ENCODE assay signal across 8 mouse cellular contexts in genomic region chr9:14175041-14175881, GRCm38 (mm10).
DNase-seq lines count a peak whose midpoint lies in the region; ATAC-seq and TF ChIP-seq lines count a peak whose summit lies in the region.

No protein-coding gene starts in this region.

- H3K4me3 ChIP-seq in liver, postnatal 0 days (ENCODE audit: low read depth, low read length), result no peak overlapping the region
- H3K4me3 ChIP-seq in liver, embryonic 12.5 days, result no peak overlapping the region
- H3K4me3 ChIP-seq in bone marrow, adult 2 months (replicated peaks; ENCODE audit: control insufficient read depth, low read depth, low read length), result no peak overlapping the region
- H3K4me3 ChIP-seq in forebrain, embryonic 10.5 days, result no peak overlapping the region
- no peak overlapping the region for H3K4me3 ChIP-seq in hindbrain, embryonic 13.5 days
- no peak overlapping the region for H3K4me3 ChIP-seq in neural tube, embryonic 12.5 days

- no peak overlapping the region for H3K9ac ChIP-seq in liver, postnatal 0 days (replicated peaks)
- no peak overlapping the region for H3K9ac ChIP-seq in liver, embryonic 12.5 days
- no peak overlapping the region for H3K9ac ChIP-seq in hindbrain, embryonic 13.5 days
- no peak overlapping the region for H3K9ac ChIP-seq in neural tube, embryonic 12.5 days

- H3K9me3 ChIP-seq in liver, postnatal 0 days (ENCODE audit: low read length), result no peaks in the 10 kb centered on the region
- no peaks in the 10 kb centered on the region for H3K9me3 ChIP-seq in liver, embryonic 12.5 days (replicated peaks)
- H3K9me3 ChIP-seq in forebrain, embryonic 10.5 days, result no peaks in the 10 kb centered on the region
- H3K9me3 ChIP-seq in hindbrain, embryonic 13.5 days, result no peaks in the 10 kb centered on the region
- no peaks in the 10 kb centered on the region for H3K9me3 ChIP-seq in neural tube, embryonic 12.5 days

- H3K4me1 ChIP-seq in liver, postnatal 0 days (ENCODE audit: insufficient read depth), result peaks cover 16% of the 10 kb centered on the region
- H3K4me1 ChIP-seq in liver, embryonic 12.5 days, result 0 out of 2 replicates have a peak, but pooled peaks cover 4% of the 10 kb centered on the region
- H3K4me1 ChIP-seq in bone marrow, adult 2 months (ENCODE audit: control insufficient read depth, insufficient read depth, low read length), result peaks cover 4% of the 10 kb centered on the region
- peaks cover 34% of the 10 kb centered on the region for H3K4me1 ChIP-seq in forebrain, embryonic 10.5 days
- peaks cover 43% of the 10 kb centered on the region for H3K4me1 ChIP-seq in hindbrain, embryonic 13.5 days (replicated peaks)
- peaks cover 33% of the 10 kb centered on the region for H3K4me1 ChIP-seq in neural tube, embryonic 12.5 days

- no peak overlapping the region for H3K27ac ChIP-seq in liver, postnatal 0 days (ENCODE audit: low read depth)
- no peak overlapping the region for H3K27ac ChIP-seq in liver, embryonic 12.5 days
- H3K27ac ChIP-seq in bone marrow, adult 2 months (ENCODE audit: control insufficient read depth, insufficient read depth, low read depth, low read length, poor library complexity), result peak overlapping the region; percentile 42; the same call in 1 of the 2 replicates
- peak overlapping the region; percentile 30; the same call in 1 of the 2 replicates for H3K27ac ChIP-seq in forebrain, embryonic 10.5 days
- H3K27ac ChIP-seq in hindbrain, embryonic 13.5 days, result peak overlapping the region; percentile 65
- peak overlapping the region; percentile 11; the same call in 1 of the 2 replicates for H3K27ac ChIP-seq in neural tube, embryonic 12.5 days

- H3K4me2 ChIP-seq in liver, postnatal 0 days (ENCODE audit: low read depth, low read length), result no peak overlapping the region
- H3K4me2 ChIP-seq in liver, embryonic 12.5 days, result no peak overlapping the region
- H3K4me2 ChIP-seq in hindbrain, embryonic 13.5 days, result 0 out of 2 replicates have a peak overlapping the region, but pooled peaks have one; percentile 10
- H3K4me2 ChIP-seq in neural tube, embryonic 12.5 days (replicated peaks), result 0 out of 2 replicates have a peak overlapping the region, but pooled peaks have one; percentile 12

- 39% methylated on average over 11 of the region's 11 CpGs for WGBS in liver, postnatal 0 days (ENCODE audit: insufficient replicate concordance)
- WGBS in liver, embryonic 12.5 days (ENCODE audit: insufficient replicate concordance), result 49% methylated on average over 11 of the region's 11 CpGs
- 36% methylated on average over 11 of the region's 11 CpGs for WGBS in bone marrow, adult 2 months
- 66% methylated on average over 11 of the region's 11 CpGs for WGBS in forebrain, embryonic 10.5 days
- WGBS in hindbrain, embryonic 13.5 days, result 18% methylated on average over 11 of the region's 11 CpGs
- WGBS in neural tube, embryonic 12.5 days, result 34% methylated on average over 11 of the region's 11 CpGs

- DNase-seq in liver, postnatal 0 days, result no peak
- DNase-seq in forebrain, embryonic 10.5 days (ENCODE audit: extremely low spot score, low spot score), result no peak
- DNase-seq in layer of hippocampus, postnatal 10 days (ENCODE audit: low spot score in 2 of 2), result peak; percentile 12 to 17
- no peak for DNase-seq in natural killer cell, adult 2 months (ENCODE audit: low spot score in 2 of 2)

- H3K27me3 ChIP-seq in liver, postnatal 0 days (ENCODE audit: insufficient read depth, low read length), result no peaks in the 10 kb centered on the region
- no peaks in the 10 kb centered on the region for H3K27me3 ChIP-seq in liver, embryonic 12.5 days (replicated peaks)
- no peaks in the 10 kb centered on the region for H3K27me3 ChIP-seq in forebrain, embryonic 10.5 days (ENCODE audit: poor library complexity, severe bottlenecking)
- no peaks in the 10 kb centered on the region for H3K27me3 ChIP-seq in hindbrain, embryonic 13.5 days
- no peaks in the 10 kb centered on the region for H3K27me3 ChIP-seq in neural tube, embryonic 12.5 days (replicated peaks)

- no peaks in the 10 kb centered on the region for H3K36me3 ChIP-seq in liver, postnatal 0 days (replicated peaks; ENCODE audit: insufficient read depth, low read length)
- H3K36me3 ChIP-seq in liver, embryonic 12.5 days, result no peaks in the 10 kb centered on the region
- H3K36me3 ChIP-seq in forebrain, embryonic 10.5 days (replicated peaks), result no peaks in the 10 kb centered on the region
- no peaks in the 10 kb centered on the region for H3K36me3 ChIP-seq in hindbrain, embryonic 13.5 days
- no peaks in the 10 kb centered on the region for H3K36me3 ChIP-seq in neural tube, embryonic 12.5 days

- ATAC-seq in liver, postnatal 0 days, result 0 out of 2 replicates have a peak, but pooled peaks have one; percentile 29
- ATAC-seq in liver, embryonic 12.5 days, result no peak
- no peak for ATAC-seq in hindbrain, embryonic 13.5 days (ENCODE audit: low FRiP score)
- ATAC-seq in neural tube, embryonic 12.5 days (ENCODE audit: low FRiP score, low read depth), result peak; percentile 2; the same call in 1 of the 2 replicates

- TF ChIP-seq CTCF in liver, postnatal 0 days (IDR thresholded peaks at IDR 0.05; ENCODE audit: low read depth), result no peak
- no peak for TF ChIP-seq CTCF in bone marrow, adult 2 months (IDR thresholded peaks at IDR 0.05; ENCODE audit: control insufficient read depth, insufficient read depth, low read length)

- no peak for TF ChIP-seq EP300 in liver, postnatal 0 days (IDR thresholded peaks at IDR 0.05; ENCODE audit: low read depth)

- TF ChIP-seq POLR2A in bone marrow, adult 2 months (IDR thresholded peaks at IDR 0.05; ENCODE audit: borderline replicate concordance, control insufficient read depth, low read depth, low read length), result no peak

Comparison
In these comparisons a context has a peak if more than half of its experiments do, and no peak if none do; other contexts are left out.
1. ATAC-seq: peak in liver, postnatal 0 days (single experiment) and neural tube, embryonic 12.5 days (single experiment); none in liver, embryonic 12.5 days (single experiment) and hindbrain, embryonic 13.5 days (single experiment).
2. DNase-seq: peak in layer of hippocampus, postnatal 10 days (2 of 2); none in liver, postnatal 0 days (single experiment), forebrain, embryonic 10.5 days (single experiment) and natural killer cell, adult 2 months (0 of 2).
3. H3K27ac ChIP-seq: peak in bone marrow, adult 2 months (single experiment), forebrain, embryonic 10.5 days (single experiment), hindbrain, embryonic 13.5 days (single experiment) and neural tube, embryonic 12.5 days (single experiment); none in liver, postnatal 0 days (single experiment) and liver, embryonic 12.5 days (single experiment).
4. H3K4me2 ChIP-seq: peak in hindbrain, embryonic 13.5 days (single experiment) and neural tube, embryonic 12.5 days (single experiment); none in liver, postnatal 0 days (single experiment) and liver, embryonic 12.5 days (single experiment).